Mouse (Mus musculus) forebrain, embryonic 14.5 days (tissue): ENCODE measurements around the gene Gm10401. TPM values are rescaled to one million over a fixed set of nuclear protein-coding genes. Genes with fewer than 3 reads are reported as not detected.

ENCODE experiments used
- ATAC-seq: fragments of 200-750 bp; cut with Nextera tagmentation; 2 replicates; pipeline ENCODE4 v1.8.0; 2017; ENCODE audit warnings: mild to moderate bottlenecking, moderate library complexity
- DNase-seq: peaks from one replicate; pipeline ENCODE4 v3.0.0-alpha.2; 2015; ENCODE audit warnings: low spot score
- H3K27ac ChIP-seq: fragments of 300-500 bp; sonication (generic); 2 replicates; pipeline ENCODE4 v1.5.1; 2014; ENCODE audit warnings: low read depth, mild to moderate bottlenecking, control low read depth, low read length, moderate library complexity
- H3K27me3 ChIP-seq: fragments of 300-500 bp; sonication (generic); replicated peaks from 2 replicates; pipeline ENCODE4 v1.6.1; 2014; ENCODE audit warnings: low read length, control low read depth, mixed read lengths; ENCODE audit not compliant: control insufficient read depth, insufficient read depth
- H3K36me3 ChIP-seq: fragments of 300-500 bp; sonication (generic); 2 replicates; pipeline ENCODE4 v1.6.1; 2014; ENCODE audit warnings: low read length, control low read depth; ENCODE audit not compliant: control insufficient read depth, insufficient read depth
- H3K4me1 ChIP-seq: fragments of 300-500 bp; sonication (generic); 2 replicates; pipeline ENCODE4 v1.6.1; 2014; ENCODE audit warnings: antibody characterized with exemption, low read length, control low read depth; ENCODE audit not compliant: control insufficient read depth, insufficient read depth
- H3K4me2 ChIP-seq: fragments of 300-500 bp; sonication (generic); 2 replicates; pipeline ENCODE4 v1.6.1; 2014; ENCODE audit warnings: mild to moderate bottlenecking, control low read depth, low read length
- H3K4me3 ChIP-seq: fragments of 300-500 bp; sonication (generic); 2 replicates; pipeline ENCODE4 v1.5.1; 2014; ENCODE audit warnings: low read depth, low read length, control low read depth
- H3K9ac ChIP-seq: fragments of 300-500 bp; sonication (generic); 2 replicates; pipeline ENCODE4 v1.6.1; 2014; ENCODE audit warnings: mild to moderate bottlenecking, low read length, control low read depth, moderate library complexity
- H3K9me3 ChIP-seq: fragments of 300-500 bp; sonication (generic); replicated peaks from 2 replicates; pipeline ENCODE4 v1.6.1; 2016; ENCODE audit warnings: low read length, control low read depth, mixed read lengths; ENCODE audit not compliant: control insufficient read depth
- WGBS: fragments of 180-500 bp; shearing (Covaris S2); extraction: QIAGEN DNeasy Blood & Tissue Kit; methylation state at CpG from one replicate; pipeline ENCODE4 v1.1.7; 2014; 5-methylcytosine and 5-hydroxymethylcytosine counted together
- polyA plus RNA-seq: library from polyadenylated mRNA; unstranded; fragments of >200 nt; fragmentation: Nextera tagmentation; extraction: Ambion mirVana; gene quantifications from 2 replicates; pipeline ENCODE4 v1.2.1, GENCODE M21; 2014

Gene Gm10401
- polyA plus RNA-seq, 1 experiment from 2014 or later, result 50.4 TPM

DNA sequence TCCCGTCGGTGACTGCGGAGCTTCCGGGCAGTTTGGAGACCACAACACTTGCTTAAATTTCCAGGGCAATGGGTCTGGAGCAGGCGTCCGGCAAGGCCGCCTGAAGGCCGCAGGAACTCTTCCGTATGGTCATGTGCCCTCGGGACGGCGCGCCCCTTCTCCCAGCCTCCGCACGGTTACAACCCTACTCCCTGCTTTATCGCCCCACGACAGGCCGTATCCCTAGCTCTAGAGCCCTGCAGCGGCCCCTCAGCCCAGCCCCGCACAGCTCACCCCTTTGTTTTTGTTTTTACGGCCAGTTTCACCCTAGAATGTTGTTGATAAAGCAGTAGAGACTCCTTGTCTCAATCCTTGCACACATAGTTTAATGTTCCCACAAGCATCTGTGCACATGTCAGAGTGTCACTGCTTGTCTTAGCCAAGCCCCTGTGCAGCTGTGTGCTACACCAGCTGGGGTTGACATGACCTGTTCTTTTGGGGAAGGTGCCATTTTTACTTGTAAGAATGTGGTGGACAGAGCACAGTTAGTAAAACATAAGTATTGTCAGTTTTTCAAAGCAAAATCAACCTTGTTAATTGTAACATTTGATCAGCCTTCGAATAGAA, 44.2 kb downstream of the Gm10401 start:
- H3K27me3 ChIP-seq, result no peaks in the 10 kb centered on the region
- no peak overlapping the region for H3K4me3 ChIP-seq
- ATAC-seq (no peak), DNase-seq (no peak)
- H3K4me1 ChIP-seq, result peaks cover 10% of the 10 kb centered on the region
- no peaks in the 10 kb centered on the region for H3K36me3 ChIP-seq
- H3K27ac ChIP-seq, result no peak overlapping the region
- no peak overlapping the region for H3K9ac ChIP-seq
- 90% methylated on average over 22 of the region's 22 CpGs for WGBS
- no peaks in the 10 kb centered on the region for H3K9me3 ChIP-seq
- no peak overlapping the region for H3K4me2 ChIP-seq

DNA sequence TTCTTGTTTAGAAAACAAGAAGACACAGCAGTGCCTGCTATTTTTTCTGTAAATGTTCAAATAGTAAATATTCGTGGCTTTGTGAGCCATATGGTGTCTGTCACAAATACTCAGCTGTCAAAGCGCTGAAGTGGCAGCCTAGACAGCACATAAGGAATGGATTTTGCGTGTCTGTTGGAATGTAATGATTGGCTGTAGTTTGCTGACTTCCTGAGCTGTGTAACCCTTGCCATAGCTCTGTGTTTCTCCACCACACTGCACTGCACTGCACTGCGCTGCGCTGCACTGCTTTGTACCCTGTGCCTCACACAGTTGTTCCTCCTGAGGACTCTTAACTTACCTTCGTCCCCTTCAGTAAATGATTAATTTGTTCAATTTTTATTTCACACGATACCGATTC, 45.5 kb downstream of the Gm10401 start:
- H3K9me3 ChIP-seq, result no peaks in the 10 kb centered on the region
- H3K9ac ChIP-seq, result no peak overlapping the region
- H3K27me3 ChIP-seq, result no peaks in the 10 kb centered on the region
- WGBS, result 78% methylated on average over 8 of the region's 8 CpGs
- no peak overlapping the region for H3K4me3 ChIP-seq
- H3K36me3 ChIP-seq, result no peaks in the 10 kb centered on the region
- ATAC-seq (peak; percentile 57; the same call in 1 of the 2 replicates), DNase-seq (peak; percentile 53)
- H3K27ac ChIP-seq, result no peak overlapping the region; the same call in 1 of the 2 replicates
- H3K4me1 ChIP-seq, result peaks cover 10% of the 10 kb centered on the region
- H3K4me2 ChIP-seq, result no peak overlapping the region

DNA sequence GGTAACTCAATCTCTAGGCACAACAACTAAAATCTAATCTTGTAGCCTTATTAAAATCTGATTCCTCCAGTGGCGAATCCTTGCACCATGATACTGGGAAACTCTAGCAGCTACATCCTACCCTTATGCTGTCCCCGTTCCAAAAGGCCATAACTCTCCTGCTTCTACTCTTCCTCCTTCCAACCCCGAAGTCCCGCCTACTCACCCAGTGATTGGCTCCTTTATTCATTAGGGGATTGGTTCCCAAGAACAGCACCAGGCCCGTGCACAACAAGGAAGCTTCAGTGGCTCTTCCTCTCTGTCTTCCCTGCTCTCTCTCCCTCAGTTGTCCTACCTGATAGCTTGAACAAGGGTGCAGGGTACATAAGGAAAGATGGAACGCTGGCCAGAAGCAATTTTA, 47.3 kb downstream of the Gm10401 start:
- WGBS, result 88% methylated on average over 6 of the region's 6 CpGs

DNA sequence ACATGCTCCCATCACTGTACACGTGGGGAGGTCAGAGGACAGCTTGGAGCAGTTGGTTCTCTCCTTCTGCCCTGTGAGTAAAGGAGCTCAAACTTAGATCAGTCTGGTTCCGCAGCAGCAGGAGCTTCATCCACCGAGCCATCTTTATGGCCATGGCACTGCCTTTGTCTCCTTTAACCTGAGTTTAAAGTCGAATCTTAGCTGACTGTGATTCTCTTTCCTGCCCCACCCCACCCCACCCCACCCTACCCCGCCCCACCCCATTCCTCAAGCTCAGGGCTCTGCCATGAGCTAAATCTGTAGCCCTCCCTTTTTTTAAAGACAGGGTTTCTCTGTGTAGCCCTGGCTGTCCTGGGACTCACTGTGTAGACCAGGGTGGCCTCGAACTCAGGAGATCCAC, 48.4 kb downstream of the Gm10401 start:
- WGBS, result 92% methylated on average over 6 of the region's 6 CpGs
- no peaks in the 10 kb centered on the region for H3K36me3 ChIP-seq
- no peak overlapping the region for H3K4me3 ChIP-seq
- no peak overlapping the region for H3K4me2 ChIP-seq
- H3K4me1 ChIP-seq, result peaks cover 10% of the 10 kb centered on the region
- H3K9me3 ChIP-seq, result no peaks in the 10 kb centered on the region
- H3K27ac ChIP-seq, result no peak overlapping the region
- ATAC-seq (no peak), DNase-seq (no peak)
- no peak overlapping the region for H3K9ac ChIP-seq
- H3K27me3 ChIP-seq, result no peaks in the 10 kb centered on the region

More for the DNA sequence above, 47.3 kb downstream of the Gm10401 start:
- peaks cover 10% of the 10 kb centered on the region for H3K4me1 ChIP-seq
- no peaks in the 10 kb centered on the region for H3K36me3 ChIP-seq
- no peak overlapping the region for H3K4me3 ChIP-seq
- no peaks in the 10 kb centered on the region for H3K9me3 ChIP-seq
- no peak for DNase-seq
- no peaks in the 10 kb centered on the region for H3K27me3 ChIP-seq
- no peak overlapping the region for H3K9ac ChIP-seq
- no peak overlapping the region for H3K27ac ChIP-seq
- ATAC-seq, result no peak
- no peak overlapping the region for H3K4me2 ChIP-seq

Other genes with a start within 250 kb of the Gm10401 start
- gene 4930519G04Rik, start 244.6 kb downstream of the Gm10401 start, polyA plus RNA-seq, result not detected in 2 replicates
- 1.8 and 2.4 TPM in 2 replicates for gene Gm9936, start 239.6 kb downstream of the Gm10401 start, polyA plus RNA-seq
- gene Oasl2, start 201.4 kb downstream of the Gm10401 start, polyA plus RNA-seq, result 2.3 and 2.6 TPM in 2 replicates
- gene Oasl1, start 175.1 kb downstream of the Gm10401 start, polyA plus RNA-seq, result 0.10 and 0.28 TPM in 2 replicates
- gene 2210016L21Rik, start 156.1 kb downstream of the Gm10401 start, polyA plus RNA-seq, result 90.5 and 95.3 TPM in 2 replicates
- gene Hnf1a, start 127.2 kb downstream of the Gm10401 start, polyA plus RNA-seq, result not detected in 2 replicates
- 20.3 and 24.0 TPM in 2 replicates for gene Sppl3, start 87.2 kb downstream of the Gm10401 start, polyA plus RNA-seq
- 17.7 and 18.8 TPM in 2 replicates for gene Acads, start 21.1 kb upstream of the Gm10401 start, polyA plus RNA-seq
- 35.4 and 37.8 TPM in 2 replicates for gene Unc119b, start 36.7 kb upstream of the Gm10401 start, polyA plus RNA-seq
- gene Mlec, start 59.9 kb upstream of the Gm10401 start, polyA plus RNA-seq, result 11.4 and 12.5 TPM in 2 replicates
- gene Cabp1, start 96.1 kb upstream of the Gm10401 start, polyA plus RNA-seq, result 7.1 and 10.1 TPM in 2 replicates
- 101 and 105 TPM in 2 replicates for gene Pop5, start 137.5 kb upstream of the Gm10401 start, polyA plus RNA-seq
- gene Rnf10, start 174.6 kb upstream of the Gm10401 start, polyA plus RNA-seq, result 64.3 and 75.2 TPM in 2 replicates
- 55.1 and 60.9 TPM in 2 replicates for gene Coq5, start 181.4 kb upstream of the Gm10401 start, polyA plus RNA-seq
- gene Dynll1, start 202.7 kb upstream of the Gm10401 start, polyA plus RNA-seq, result 1,615 and 1,740 TPM in 2 replicates
- gene Srsf9, start 228.9 kb upstream of the Gm10401 start, polyA plus RNA-seq, result 165 and 169 TPM in 2 replicates
- gene Gatc, start 242.9 kb upstream of the Gm10401 start, polyA plus RNA-seq, result 30.1 and 32.9 TPM in 2 replicates
- 56.4 and 57.6 TPM in 2 replicates for gene Triap1, start 242.9 kb upstream of the Gm10401 start, polyA plus RNA-seq